Mouse (Mus musculus): ENCODE measurements at regions not wholly inside any gene's neighbourhood (a gene's known extent, or its start where the extent isn't known, plus 50 kb on each side); places are given as distances from the start of the nearest gene placed in this dataset.
"Not testable (repeated sequence)": the region's sequence is repeated elsewhere in the genome, so short reads cannot be mapped to it uniquely, and the experiment has no call there.

DNA sequence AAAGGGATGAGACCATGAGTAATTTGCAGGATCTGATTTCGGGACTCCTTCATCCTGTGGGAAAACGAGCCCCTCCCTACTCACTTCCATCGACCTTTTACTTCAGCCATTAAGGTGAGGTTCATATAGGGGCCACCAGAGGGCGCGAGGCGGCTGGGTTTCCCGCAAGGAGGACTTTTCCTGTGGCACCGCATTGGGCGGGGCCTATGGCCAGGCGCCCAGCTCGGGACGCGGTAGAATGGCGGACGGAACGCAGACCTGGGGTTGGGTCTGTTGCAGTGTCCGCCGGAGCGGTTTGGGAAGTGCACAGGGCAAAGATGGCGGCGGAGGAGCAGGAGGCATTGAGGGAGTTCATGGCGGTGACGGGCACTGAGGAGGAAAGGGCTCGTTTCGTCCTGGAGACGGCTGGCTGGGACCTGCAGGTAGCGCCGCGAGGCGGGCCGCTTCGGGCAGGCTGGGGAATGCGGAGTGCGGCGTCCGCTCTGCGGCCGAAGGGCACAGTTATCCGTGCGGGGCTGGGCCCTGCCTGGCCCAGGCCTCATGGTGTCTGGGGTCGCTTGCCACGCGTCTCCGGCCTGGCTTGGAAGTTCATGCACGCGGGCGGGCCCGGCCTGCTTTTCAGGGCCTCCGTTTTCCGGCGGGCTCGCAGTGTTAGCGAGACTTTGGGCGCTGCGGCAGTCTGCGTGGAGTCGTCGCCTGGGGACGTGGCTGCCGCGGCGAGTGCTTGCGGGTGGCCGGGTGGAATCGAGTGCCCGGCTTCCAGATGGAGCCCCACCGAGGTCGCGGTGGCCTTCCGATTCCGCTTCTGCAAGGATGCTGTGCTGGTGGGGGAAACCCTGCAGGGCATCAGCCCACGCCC is 219.1 kb downstream of the Gm31371 start:
- peak; percentile 100 for DNase-seq

GRCm38 (mm10) chr8:20123545-20123944 is 220.4 kb downstream of the Gm31371 start:
- not testable (repeated sequence) for DNase-seq

DNA sequence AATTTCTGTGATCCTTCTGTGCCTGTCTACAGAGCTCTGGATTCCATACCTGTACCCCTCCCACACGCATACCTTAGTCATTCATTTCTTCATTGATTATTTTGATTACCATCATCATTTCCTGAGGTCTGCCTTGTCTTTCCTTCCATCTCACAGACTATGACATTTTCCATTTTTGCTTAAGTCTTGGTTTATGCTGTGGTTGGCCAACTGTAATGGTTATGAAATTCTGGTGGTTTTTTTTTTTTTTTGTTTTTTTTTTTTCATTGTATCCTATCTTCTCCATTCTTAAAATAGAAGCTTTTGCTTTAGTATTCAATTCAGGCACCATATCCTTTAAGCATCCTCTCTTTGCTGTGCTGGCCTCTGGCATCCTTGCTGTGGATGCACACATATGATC is 227.4 kb downstream of the Gm15319 start:
- not testable (repeated sequence) for DNase-seq

DNA sequence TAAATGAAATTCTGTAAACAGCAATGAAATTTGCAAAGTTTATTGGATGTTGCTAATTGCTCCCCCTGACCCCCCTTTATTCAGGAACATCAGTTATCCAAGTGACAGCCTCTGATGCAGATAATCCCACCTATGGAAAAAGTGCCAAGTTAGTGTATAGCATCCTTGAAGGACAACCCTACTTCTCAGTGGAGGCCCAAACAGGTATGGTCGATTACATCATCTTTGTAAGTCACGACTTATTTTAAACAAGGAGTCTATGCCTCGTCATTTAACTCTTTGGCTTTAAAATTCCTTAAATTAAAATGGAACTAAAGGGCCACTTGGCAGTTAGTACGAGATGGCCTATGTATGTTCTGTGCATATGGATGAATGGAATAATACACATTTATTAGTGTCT is 217.6 kb downstream of the Gm15319 start:
- DNase-seq: not testable (repeated sequence)

GRCm38 (mm10) chr8:20151317-20152047 is 211.5 kb downstream of the Gm15319 start:
- DNase-seq: not testable (repeated sequence)

DNA sequence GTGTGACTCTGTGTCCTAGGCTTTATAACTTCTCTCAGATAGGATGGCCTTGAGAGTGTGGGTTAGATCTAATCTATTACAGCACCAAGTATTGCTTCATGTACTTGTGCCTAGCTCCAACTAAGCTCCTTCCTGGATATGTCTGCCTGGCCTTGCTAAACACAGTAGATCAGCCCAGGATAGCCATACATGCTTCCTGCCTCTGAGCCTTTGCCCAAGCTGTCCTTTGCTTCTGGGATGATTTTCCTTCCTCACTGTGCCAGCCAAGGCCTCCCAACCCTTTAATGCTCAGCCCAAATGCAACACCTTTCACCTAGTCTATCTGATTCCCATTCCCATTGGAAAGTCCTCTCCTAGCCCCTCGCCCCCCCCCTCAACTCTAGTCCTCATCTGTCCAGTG is 208.9 kb downstream of the Gm15319 start:
- DNase-seq: not testable (repeated sequence)
